Mouse (Mus musculus) erythroblast, embryonic 14.5 days (primary cell): ENCODE data around the gene Cd96. TPM values are rescaled to one million over a fixed set of nuclear protein-coding genes. Genes with fewer than 3 reads are reported as not detected.

Source experiments
- H3K27me3 ChIP-seq: 2 replicates; pipeline ENCODE4 v1.6.1; 2012; ENCODE audit warnings: inconsistent platforms; ENCODE audit not compliant: control insufficient read depth
- H3K36me3 ChIP-seq: 2 replicates; pipeline ENCODE4 v1.6.1; 2012; ENCODE audit warnings: mild to moderate bottlenecking, inconsistent platforms; ENCODE audit not compliant: control insufficient read depth
- H3K4me1 ChIP-seq: 2 replicates; pipeline ENCODE4 v1.6.1; 2012; ENCODE audit warnings: inconsistent platforms; ENCODE audit not compliant: control insufficient read depth
- H3K4me3 ChIP-seq: replicated peaks from 2 replicates; pipeline ENCODE3; 2012; ENCODE audit warnings: moderate library complexity, mild to moderate bottlenecking, inconsistent platforms
- H3K9me3 ChIP-seq: 2 replicates; pipeline ENCODE4 v1.6.1; 2012; ENCODE audit warnings: low read length, inconsistent platforms, mixed read lengths; ENCODE audit not compliant: control insufficient read depth
- GATA1 ChIP-seq: IDR thresholded peaks from 2 replicates; pipeline ENCODE4 v1.6.1; 2012; ENCODE audit warnings: low read length, inconsistent platforms, mixed read lengths
- TAL1 ChIP-seq: IDR thresholded peaks from 3 replicates; pipeline ENCODE4 v1.6.1; 2012; ENCODE audit warnings: low read length, inconsistent platforms, mixed read lengths
- polyA plus RNA-seq: library from polyadenylated mRNA; stranded (reverse); fragments of >175 nt; gene quantifications from 2 replicates; pipeline ENCODE4 v1.2.3, GENCODE M21; 2012

Cd96 gene
- polyA plus RNA-seq, 1 experiment = not detected

DNA sequence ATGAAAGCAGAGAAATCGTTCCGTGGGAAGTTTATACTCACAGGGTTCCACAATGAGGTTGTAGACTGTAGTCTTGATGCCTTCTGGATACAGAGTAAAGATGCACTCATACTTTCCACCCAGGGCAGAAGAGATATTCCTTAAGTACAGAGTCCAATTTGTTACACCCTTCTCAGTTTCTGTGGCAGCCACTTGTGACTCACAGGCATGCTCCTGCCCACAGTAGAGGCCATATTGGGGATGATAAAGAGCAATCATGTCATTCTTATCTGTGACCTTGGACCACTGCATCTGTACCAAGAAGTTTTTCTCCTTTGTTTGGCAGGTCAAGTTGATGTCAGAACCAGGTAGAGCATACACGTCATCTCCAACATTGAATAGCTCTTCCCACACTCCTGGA lies 2.4 kb downstream of the Cd96 start:
- TF ChIP-seq GATA1 (no peak), TAL1 (no peak)
- H3K27me3 ChIP-seq = no peaks in the 10 kb centered on the region
- no peak overlapping the region for H3K4me3 ChIP-seq
- H3K36me3 ChIP-seq = no peaks in the 10 kb centered on the region
- peaks cover 5% of the 10 kb centered on the region for H3K4me1 ChIP-seq
- no peaks in the 10 kb centered on the region for H3K9me3 ChIP-seq

DNA sequence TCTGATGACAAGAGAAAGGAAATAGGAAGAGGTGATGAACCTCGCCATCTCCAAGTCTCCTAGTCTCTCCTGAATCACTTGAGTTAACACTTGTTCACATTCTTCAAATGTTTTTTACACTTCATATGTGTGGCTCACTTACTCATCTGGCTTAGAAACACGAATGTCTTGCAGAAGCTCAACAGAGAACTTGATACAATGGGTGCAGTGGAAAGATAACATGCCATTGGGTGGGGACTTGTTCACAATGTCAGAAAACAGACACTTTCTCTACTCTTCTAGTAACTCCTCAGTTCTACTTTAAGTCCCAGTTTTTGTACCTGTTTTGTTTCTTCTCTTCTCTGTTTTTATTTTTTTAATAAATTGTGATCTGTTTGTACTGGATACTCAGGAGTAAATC lies 5.3 kb downstream of the Cd96 start:
- H3K27me3 ChIP-seq = no peaks in the 10 kb centered on the region

DNA sequence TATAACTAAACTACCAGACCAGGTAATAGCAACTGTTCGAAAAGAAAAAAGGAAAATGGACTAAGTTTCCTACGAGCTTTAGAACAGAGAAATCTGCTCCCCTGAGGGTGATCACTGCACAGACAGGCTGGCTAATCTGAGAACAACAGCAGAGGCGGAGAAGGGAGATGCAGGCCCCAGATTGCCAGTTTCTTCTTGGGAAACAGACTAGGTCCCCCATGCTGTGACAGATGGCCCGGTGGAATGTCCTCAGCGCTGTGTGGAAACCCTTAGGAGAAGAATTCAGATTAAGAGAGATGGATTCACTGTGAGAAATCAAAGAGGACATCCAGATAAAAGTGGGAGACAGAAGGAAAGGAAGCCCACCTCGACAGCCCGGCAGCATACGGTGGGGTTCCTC lies 10.5 kb downstream of the Cd96 start:
- H3K4me1 ChIP-seq = no peaks in the 10 kb centered on the region; the same call in 1 of the 2 replicates
- TF ChIP-seq TAL1 (no peak), GATA1 (no peak)
- H3K4me3 ChIP-seq = no peak overlapping the region
- no peaks in the 10 kb centered on the region for H3K9me3 ChIP-seq
- no peaks in the 10 kb centered on the region for H3K27me3 ChIP-seq
- no peaks in the 10 kb centered on the region for H3K36me3 ChIP-seq

More for the DNA sequence above, 5.3 kb downstream of the Cd96 start:
- peaks cover 5% of the 10 kb centered on the region for H3K4me1 ChIP-seq
- H3K36me3 ChIP-seq = no peaks in the 10 kb centered on the region
- TF ChIP-seq TAL1 (no peak), GATA1 (no peak)
- no peaks in the 10 kb centered on the region for H3K9me3 ChIP-seq
- H3K4me3 ChIP-seq = no peak overlapping the region

DNA sequence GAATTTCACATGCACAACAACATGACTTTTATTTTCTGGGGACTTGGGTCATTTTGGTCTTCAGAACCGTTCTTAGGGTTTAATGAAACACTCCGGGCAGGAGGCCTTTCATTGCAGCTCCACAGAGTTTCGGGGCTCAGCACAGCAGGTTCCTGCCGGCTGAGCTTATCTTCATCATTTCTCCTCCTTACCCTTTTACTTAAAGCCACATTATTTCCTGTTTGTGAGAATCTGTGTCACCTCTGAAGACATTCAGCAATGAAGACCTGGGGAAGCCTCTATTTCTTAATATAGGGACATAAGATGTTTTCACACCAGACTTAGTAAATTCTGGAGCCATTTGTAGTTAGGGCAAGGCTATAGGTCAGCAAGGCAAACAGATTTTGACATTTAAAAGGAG lies 12.6 kb downstream of the Cd96 start:
- no peaks in the 10 kb centered on the region for H3K9me3 ChIP-seq
- no peak overlapping the region for H3K4me3 ChIP-seq
- H3K4me1 ChIP-seq = no peaks in the 10 kb centered on the region; the same call in 1 of the 2 replicates
- no peaks in the 10 kb centered on the region for H3K36me3 ChIP-seq
- H3K27me3 ChIP-seq = no peaks in the 10 kb centered on the region
- no peak for TF ChIP-seq TAL1
- no peak for TF ChIP-seq GATA1

DNA sequence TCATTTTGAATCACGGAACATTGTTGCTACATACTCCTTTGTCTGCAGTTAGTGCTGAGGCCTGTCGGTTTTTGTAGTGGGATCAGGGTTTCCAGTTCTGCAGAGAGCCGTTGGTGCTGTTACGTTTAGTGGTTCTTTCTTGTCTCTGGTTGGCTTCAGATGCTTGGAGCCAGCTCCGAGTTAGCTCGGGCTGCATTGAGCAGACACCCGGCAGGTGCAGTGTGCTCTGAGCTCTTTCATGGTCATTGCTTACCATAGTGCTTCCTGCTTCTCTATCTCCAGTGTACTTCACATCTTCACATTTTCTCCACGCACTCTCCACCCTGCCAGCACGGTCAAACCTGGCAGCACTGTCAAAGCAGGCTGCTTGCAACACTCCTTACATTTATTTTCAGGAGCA lies 15.6 kb downstream of the Cd96 start:
- TF ChIP-seq GATA1 = no peak
- Histone ChIP-seq H3K27me3 (no peaks in the 10 kb centered on the region), H3K9me3 (no peaks in the 10 kb centered on the region), H3K4me3 (no peak overlapping the region), H3K4me1 (no peaks in the 10 kb centered on the region; the same call in 1 of the 2 replicates), H3K36me3 (no peaks in the 10 kb centered on the region)

DNA sequence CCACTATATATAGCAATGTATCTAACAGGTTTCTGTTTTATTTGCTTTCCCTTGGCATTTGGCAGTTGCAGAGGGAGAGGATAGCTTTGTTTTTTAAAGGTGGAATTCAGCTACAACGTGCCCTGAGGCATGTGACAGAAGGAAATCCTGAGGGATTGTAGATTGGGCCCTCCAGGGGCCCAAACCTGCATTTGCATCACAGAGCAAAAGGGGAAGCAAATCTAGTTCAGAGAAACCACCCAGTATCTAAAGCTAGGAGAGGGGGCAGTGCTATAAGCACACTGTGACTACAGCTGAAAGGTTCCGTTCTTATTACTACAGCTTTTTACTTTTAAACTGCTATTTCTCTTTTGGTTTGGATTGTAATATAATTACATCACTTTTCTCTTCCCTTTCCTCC lies 18.3 kb downstream of the Cd96 start:
- no peaks in the 10 kb centered on the region for H3K4me1 ChIP-seq
- H3K27me3 ChIP-seq = no peaks in the 10 kb centered on the region
- no peak overlapping the region for H3K4me3 ChIP-seq
- H3K36me3 ChIP-seq = no peaks in the 10 kb centered on the region
- H3K9me3 ChIP-seq = no peaks in the 10 kb centered on the region
- TF ChIP-seq GATA1 = no peak

DNA sequence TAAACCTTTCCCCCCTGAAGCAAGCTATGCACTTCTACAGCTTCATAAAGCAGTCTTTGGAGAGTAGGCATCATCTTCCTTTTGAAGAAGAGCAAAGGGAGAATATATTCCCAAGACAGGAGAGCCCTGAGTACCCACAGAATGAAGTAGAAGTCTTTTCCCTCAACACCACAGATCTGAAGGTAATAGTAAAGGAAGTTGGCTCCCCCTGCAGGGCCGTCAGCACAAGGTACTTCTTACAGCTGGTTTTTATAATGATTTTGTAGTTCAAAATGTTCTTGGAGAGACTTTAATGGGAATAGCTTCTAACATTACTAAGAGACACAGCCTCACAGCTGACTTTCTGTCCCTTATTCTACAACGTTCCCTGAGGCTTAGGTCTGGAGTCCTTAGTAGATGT lies 19.8 kb downstream of the Cd96 start:
- TF ChIP-seq GATA1 = no peak
- TF ChIP-seq TAL1 = no peak
- Histone ChIP-seq H3K9me3 (no peaks in the 10 kb centered on the region), H3K27me3 (no peaks in the 10 kb centered on the region), H3K4me3 (no peak overlapping the region), H3K36me3 (no peaks in the 10 kb centered on the region), H3K4me1 (no peaks in the 10 kb centered on the region)

DNA sequence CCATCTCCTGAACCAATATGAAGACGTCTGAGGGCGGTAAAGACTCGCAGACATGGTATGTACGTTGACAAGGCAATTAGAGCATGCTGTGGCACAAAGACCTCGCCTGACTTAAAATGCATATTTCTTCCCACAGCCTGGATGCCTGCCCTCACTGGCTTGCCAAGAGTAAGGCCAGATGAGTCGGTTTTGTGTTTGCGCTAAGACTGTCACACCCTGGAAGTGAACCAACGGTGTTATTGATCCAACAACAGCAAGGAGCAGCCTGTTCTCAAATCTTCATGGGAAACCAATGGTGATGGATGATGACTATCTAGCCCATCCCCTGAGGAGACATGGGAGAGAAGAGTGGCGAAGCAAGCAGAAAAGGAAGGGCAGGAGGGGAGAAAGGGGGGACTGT lies 22.6 kb downstream of the Cd96 start:
- Histone ChIP-seq H3K4me1 (no peaks in the 10 kb centered on the region), H3K9me3 (no peaks in the 10 kb centered on the region), H3K36me3 (no peaks in the 10 kb centered on the region), H3K27me3 (no peaks in the 10 kb centered on the region), H3K4me3 (no peak overlapping the region)
- TF ChIP-seq GATA1 = no peak
- TF ChIP-seq TAL1 = no peak

DNA sequence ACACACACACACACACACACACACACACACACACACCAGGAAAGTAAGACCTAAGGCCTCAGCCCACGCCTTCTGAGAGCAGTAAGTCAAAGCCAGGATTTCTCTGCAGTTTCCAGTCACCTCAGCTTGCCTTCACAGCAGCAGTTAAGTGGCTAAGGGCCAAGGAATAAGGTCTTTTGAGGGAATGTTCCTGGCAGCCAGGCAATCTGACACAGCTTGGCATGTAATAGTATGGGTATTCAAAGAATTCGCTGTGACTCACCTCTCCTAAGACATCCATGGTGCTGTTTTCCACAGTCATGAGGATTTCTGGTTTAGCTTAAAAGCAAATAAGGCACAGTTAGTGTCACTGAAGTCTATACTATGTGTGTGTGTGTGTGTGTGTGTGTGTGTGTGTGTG lies 25.6 kb downstream of the Cd96 start:
- H3K36me3 ChIP-seq = no peaks in the 10 kb centered on the region
- H3K27me3 ChIP-seq = no peaks in the 10 kb centered on the region
- no peaks in the 10 kb centered on the region for H3K9me3 ChIP-seq
- H3K4me1 ChIP-seq = no peaks in the 10 kb centered on the region
- no peak overlapping the region for H3K4me3 ChIP-seq
- no peak for TF ChIP-seq TAL1
- no peak for TF ChIP-seq GATA1

DNA sequence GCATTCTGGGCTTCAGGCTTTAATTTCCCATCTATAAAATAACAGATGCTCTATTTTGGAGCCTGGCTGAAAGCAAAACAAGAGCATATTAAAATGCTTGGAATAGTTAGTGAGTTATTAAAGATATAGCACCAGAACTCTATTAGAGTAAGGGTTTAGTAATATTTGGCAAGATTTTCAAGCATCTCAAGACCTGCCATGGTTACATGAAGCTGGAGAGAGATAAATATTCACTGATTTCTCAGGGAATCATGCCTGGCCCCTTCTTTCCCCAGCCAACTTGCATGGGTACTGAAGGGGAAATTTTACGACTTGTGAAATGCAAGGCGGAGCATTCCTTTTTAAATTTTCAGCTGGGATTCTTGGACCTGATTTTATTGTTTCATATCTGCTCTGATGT lies 27.1 kb downstream of the Cd96 start:
- Histone ChIP-seq H3K4me3 (no peak overlapping the region), H3K4me1 (no peaks in the 10 kb centered on the region), H3K36me3 (no peaks in the 10 kb centered on the region), H3K27me3 (no peaks in the 10 kb centered on the region), H3K9me3 (no peaks in the 10 kb centered on the region)
- TF ChIP-seq GATA1 (no peak), TAL1 (no peak)
